In the genomic region with DNA sequence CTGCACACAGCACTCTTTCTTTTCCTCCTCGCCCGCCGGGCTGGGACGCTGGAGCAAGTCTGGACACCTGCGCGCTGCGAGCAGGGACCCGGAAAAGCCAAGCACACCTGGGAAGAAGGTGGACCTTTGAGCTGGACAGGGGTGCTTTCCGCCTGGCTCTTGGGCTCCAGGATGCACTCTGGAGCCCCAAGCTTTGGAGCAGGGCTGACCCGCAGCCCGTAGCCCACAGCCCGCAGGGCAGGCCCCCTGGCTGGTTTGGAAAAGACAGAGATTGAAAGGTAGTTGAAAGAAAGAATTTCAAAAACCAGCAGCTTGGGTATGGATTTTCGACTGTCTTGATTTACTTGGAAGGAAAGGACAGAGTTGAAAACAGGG, we compare ENCODE assay signal across 8 mouse cellular contexts. TPM values are rescaled to one million over a fixed set of nuclear protein-coding genes. Genes with fewer than 3 reads are reported as not detected.
DNase-seq lines count a peak whose midpoint lies in the region; ATAC-seq and TF ChIP-seq lines count a peak whose summit lies in the region.

No protein-coding gene starts in this region.

- ATAC-seq in heart, embryonic 14.5 days (ENCODE audit: insufficient number of reproducible peaks, insufficient read depth, low FRiP score, low read depth), result no peak
- ATAC-seq in liver, embryonic 16.5 days (ENCODE audit: low read depth), result no peak
- no peak for ATAC-seq in CD4-positive, CD25-positive, alpha-beta regulatory T cell, adult 4 months

- H3K4me3 ChIP-seq in heart, embryonic 14.5 days (ENCODE audit: control insufficient read depth in 1 of 2, insufficient read depth in 1 of 2, low read depth in 1 of 2, low read length in 2 of 2), result peak overlapping the region; percentile 60 to 62
- H3K4me3 ChIP-seq in ES-Bruce4 (ENCODE audit: low read depth, low read length), result peak overlapping the region; percentile 54
- H3K4me3 ChIP-seq in liver, embryonic 16.5 days (ENCODE audit: low read depth, low read length), result peak overlapping the region; percentile 51

- no peaks in the 10 kb centered on the region for H3K36me3 ChIP-seq in heart, embryonic 14.5 days (ENCODE audit: control insufficient read depth, insufficient read depth, low read length)
- no peaks in the 10 kb centered on the region for H3K36me3 ChIP-seq in ES-Bruce4 (ENCODE audit: control insufficient read depth, insufficient read depth, low read length, poor library complexity, severe bottlenecking)
- H3K36me3 ChIP-seq in liver, embryonic 16.5 days (ENCODE audit: control insufficient read depth, insufficient read depth), result no peaks in the 10 kb centered on the region

- no peak overlapping the region for H3K27ac ChIP-seq in heart, embryonic 14.5 days (replicated peaks in 1 of 2; ENCODE audit: control insufficient read depth in 1 of 2, insufficient read depth in 1 of 2, low read depth in 2 of 2, low read length in 2 of 2)
- no peak overlapping the region for H3K27ac ChIP-seq in ES-Bruce4 (ENCODE audit: insufficient read depth, low read length)
- no peak overlapping the region for H3K27ac ChIP-seq in liver, embryonic 16.5 days (ENCODE audit: low read length)

- 0 out of 4 replicates have a peak, but pooled peaks cover 0 to 2% of the 10 kb centered on the region in 2 experiments for H3K4me1 ChIP-seq in heart, embryonic 14.5 days (ENCODE audit: control insufficient read depth in 2 of 2, insufficient read depth in 2 of 2, low read length in 2 of 2)
- no peaks in the 10 kb centered on the region for H3K4me1 ChIP-seq in ES-Bruce4 (ENCODE audit: control insufficient read depth, insufficient read depth, low read length)
- H3K4me1 ChIP-seq in liver, embryonic 16.5 days (ENCODE audit: control insufficient read depth, low read depth, low read length), result no peaks in the 10 kb centered on the region

- no peak for DNase-seq in heart, postnatal 14 days
- DNase-seq in forelimb bud, embryonic 11.5 days (ENCODE audit: low read depth, low spot score), result peak; percentile 20
- no peak for DNase-seq in frontal cortex, postnatal 14 days (ENCODE audit: low spot score in 2 of 2)
- DNase-seq in left cerebral cortex, postnatal 25 days (ENCODE audit: low spot score in 2 of 2), result no peak

- peak overlapping the region; percentile 73 for H3K9ac ChIP-seq in heart, embryonic 14.5 days (ENCODE audit: low read length)
- H3K9ac ChIP-seq in ES-Bruce4 (ENCODE audit: low read depth, poor library complexity, severe bottlenecking), result peak overlapping the region; percentile 41; the same call in 1 of the 2 replicates
- H3K9ac ChIP-seq in liver, embryonic 16.5 days (ENCODE audit: low read depth, low read length), result no peak overlapping the region

- H3K4me2 ChIP-seq in heart, embryonic 14.5 days (ENCODE audit: low read length), result peak overlapping the region; percentile 99
- H3K4me2 ChIP-seq in liver, embryonic 16.5 days (ENCODE audit: low read depth, low read length), result peak overlapping the region; percentile 66

- intact Hi-C loops in heart, postnatal 14 days (cut with DNase I), result no loop called here
- intact Hi-C loops in left cerebral cortex, postnatal 25 days (cut with DNase I), result no loop called here

- H3K27me3 ChIP-seq in heart, embryonic 14.5 days (ENCODE audit: control insufficient read depth, insufficient read depth, low read length), result no peaks in the 10 kb centered on the region
- peaks cover 2% of the 10 kb centered on the region for H3K27me3 ChIP-seq in ES-Bruce4 (ENCODE audit: control insufficient read depth, insufficient read depth, low read length, poor library complexity, severe bottlenecking)
- H3K27me3 ChIP-seq in liver, embryonic 16.5 days (ENCODE audit: control insufficient read depth, insufficient read depth, low read depth, low read length), result peaks cover 7% of the 10 kb centered on the region

- TF ChIP-seq EP300 in ES-Bruce4 (IDR thresholded peaks at IDR 0.05; ENCODE audit: insufficient read depth, low read depth, low read length), result no peak

- 4% methylated on average over 13 of the region's 13 CpGs for WGBS in heart, embryonic 14.5 days
- 6% methylated on average over 13 of the region's 13 CpGs for WGBS in liver, embryonic 16.5 days (ENCODE audit: insufficient replicate concordance)

- no peak for TF ChIP-seq POLR2A in ES-Bruce4 (IDR thresholded peaks at IDR 0.05; ENCODE audit: insufficient read depth, low read length)

- H3K9me3 ChIP-seq in heart, embryonic 14.5 days (ENCODE audit: control insufficient read depth, low read length), result no peaks in the 10 kb centered on the region
- no peaks in the 10 kb centered on the region for H3K9me3 ChIP-seq in ES-Bruce4 (replicated peaks; ENCODE audit: control insufficient read depth, insufficient read depth, low read length, poor library complexity, severe bottlenecking)
- H3K9me3 ChIP-seq in liver, embryonic 16.5 days (replicated peaks; ENCODE audit: control insufficient read depth, low read length), result no peaks in the 10 kb centered on the region

- TF ChIP-seq CTCF in ES-Bruce4 (IDR thresholded peaks at IDR 0.05; ENCODE audit: low read depth, low read length), result no peak

RNA-seq across cellular contexts. Expression of a gene that starts 0.4 kb away (rescaled TPM):
- polyA plus RNA-seq in heart, embryonic 14.5 days (2014; fragmentation: Nextera tagmentation; extraction: Ambion mirVana), result 0.20 and 0.43 TPM in 2 replicates
- under 1 TPM; 0.20 to 0.36 TPM for total RNA-seq in heart, postnatal 14 days (2021)
- 3.7 and 4.1 TPM in 2 replicates for polyA plus RNA-seq in ES-Bruce4 (2011; ENCODE audit: insufficient read depth, insufficient read length, low read depth, missing spikeins)
- 0.05 and 0.18 TPM in 2 replicates for polyA plus RNA-seq in liver, embryonic 16.5 days (2015; fragmentation: Nextera tagmentation; extraction: Ambion mirVana)
- not detected for polyA plus RNA-seq in CD4-positive, CD25-positive, alpha-beta regulatory T cell, adult 4 months (2017; shearing (Covaris generic))
- total RNA-seq in left cerebral cortex, postnatal 25 days (2021), result under 1 TPM in 1 of 2 experiments, not detected in 1; 0.14 TPM
